In genomic region chr7:125259016-125259415, GRCm38 (mm10) we compare ENCODE assay signal across 14 mouse cellular contexts.
DNase-seq lines count a peak whose midpoint lies in the region; ATAC-seq and TF ChIP-seq lines count a peak whose summit lies in the region.
"Had no signal": no experiment of that assay in that cellular context is flagged by ENCODE, and none has a peak within 500 bp of the region (broad histone marks: within the 10 kb centered on the region; RNA-seq: fewer than 3 reads in every experiment).

No protein-coding gene starts in this region.

- peak; percentile 57 to 63 for DNase-seq in cerebellum, postnatal 14 days
- peak; percentile 29 for DNase-seq in layer of hippocampus, adult 11-12 months (ENCODE audit: low spot score)
- no peak for DNase-seq in layer of hippocampus, postnatal 25 days (ENCODE audit: extremely low spot score in 1 of 2, low spot score in 1 of 2)
- peak; percentile 52 for DNase-seq in brain, embryonic 14.5 days (ENCODE audit: low read depth)
- peak; percentile 36 for DNase-seq in gastrocnemius, postnatal 14 days
- DNase-seq in adipocyte (ENCODE audit: low spot score): no peak
- DNase-seq: cerebellum, adult 2 months; kidney, adult 2 months; kidney, postnatal 14 days; liver, postnatal 0 days; lung, postnatal 14 days; thymus, adult 2 months had no signal

- no peak for ATAC-seq in cerebellum, adult (ENCODE audit: insufficient number of reproducible peaks, low FRiP score, low TSS enrichment)
- ATAC-seq: CD4-positive, CD25-positive, alpha-beta regulatory T cell, adult 4 months; liver, postnatal 0 days had no signal

- intact Hi-C loops in gastrocnemius, postnatal 14 days (cut with DNase I; ENCODE audit: low total_unique reads): no loop called here

- no peak for TF ChIP-seq CTCF in brain, embryonic 14.5 days (IDR thresholded peaks at IDR 0.05; ENCODE audit: borderline replicate concordance, extremely low read depth, insufficient read depth, insufficient read length)

- no peak for TF ChIP-seq POLR2A in brain, embryonic 14.5 days (IDR thresholded peaks at IDR 0.05; ENCODE audit: borderline replicate concordance, extremely low read depth, insufficient read depth, insufficient read length, poor library complexity, severe bottlenecking)

Comparison
In these comparisons a context has a peak if more than half of its experiments do, and no peak if none do; other contexts are left out.
1. DNase-seq: peak in cerebellum, postnatal 14 days (2 of 2), layer of hippocampus, adult 11-12 months (single experiment), brain, embryonic 14.5 days (single experiment) and gastrocnemius, postnatal 14 days (single experiment); none in layer of hippocampus, postnatal 25 days (0 of 2) and adipocyte (single experiment).